Mouse (Mus musculus) limb, embryonic 15.5 days (tissue): ENCODE measurements at regions not wholly inside any gene's neighbourhood (a gene's known extent, or its start where the extent isn't known, plus 50 kb on each side); places are given as distances from the start of the nearest gene placed in this dataset.

Source experiments
- ATAC-seq: fragments of 200-750 bp; cut with Nextera tagmentation; 2 replicates; pipeline ENCODE4 v1.8.0; 2017; ENCODE audit warnings: low read depth, moderate TSS enrichment; ENCODE audit not compliant: insufficient number of reproducible peaks, low FRiP score, low TSS enrichment
- H3K27ac ChIP-seq: fragments of 300-500 bp; sonication (generic); 2 replicates; pipeline ENCODE4 v1.5.1; 2015; ENCODE audit warnings: moderate library complexity, mild to moderate bottlenecking, inconsistent platforms
- H3K27me3 ChIP-seq: fragments of 300-500 bp; sonication (generic); 2 replicates; pipeline ENCODE4 v1.6.1; 2015; ENCODE audit warnings: inconsistent platforms
- H3K36me3 ChIP-seq: fragments of 300-500 bp; sonication (generic); 2 replicates; pipeline ENCODE4 v1.6.1; 2015; ENCODE audit warnings: inconsistent platforms
- H3K4me1 ChIP-seq: fragments of 300-500 bp; sonication (generic); 2 replicates; pipeline ENCODE4 v1.6.1; 2015; ENCODE audit warnings: inconsistent platforms
- H3K4me2 ChIP-seq: fragments of 300-500 bp; sonication (generic); 2 replicates; pipeline ENCODE4 v1.6.1; 2015; ENCODE audit warnings: mild to moderate bottlenecking, inconsistent platforms
- H3K4me3 ChIP-seq: fragments of 300-500 bp; sonication (generic); 2 replicates; pipeline ENCODE4 v1.5.1; 2015; ENCODE audit warnings: mild to moderate bottlenecking, inconsistent platforms
- H3K9ac ChIP-seq: fragments of 300-500 bp; sonication (generic); 2 replicates; pipeline ENCODE4 v1.6.1; 2015; ENCODE audit warnings: inconsistent platforms
- H3K9me3 ChIP-seq: fragments of 300-500 bp; sonication (generic); 2 replicates; pipeline ENCODE4 v1.6.1; 2016; ENCODE audit warnings: inconsistent platforms
- WGBS: fragments of 180-500 bp; shearing (Covaris S2); methylation state at CpG from one replicate; pipeline ENCODE4 v1.1.7; 2015; 5-methylcytosine and 5-hydroxymethylcytosine counted together

DNA sequence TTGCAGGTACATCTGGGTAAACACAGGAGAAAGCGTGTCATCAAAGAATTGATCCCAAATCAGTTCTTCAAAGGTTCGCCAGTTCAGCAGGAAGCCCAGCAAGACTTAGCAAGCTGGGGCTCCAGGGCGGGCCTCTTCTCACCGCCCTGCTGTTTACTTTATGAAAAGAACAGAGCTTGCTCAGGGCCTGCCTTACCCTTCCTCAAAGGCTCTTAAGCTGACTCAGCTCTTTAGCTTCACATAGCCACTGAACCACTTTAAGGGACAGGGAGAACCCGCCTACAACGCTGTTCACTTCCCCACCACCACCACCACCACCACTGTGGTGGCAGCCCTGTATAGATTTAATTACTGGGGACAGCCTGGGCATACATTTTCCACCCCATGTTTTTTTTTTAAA, 148.5 kb downstream of the Clic5 start:
- 46% methylated on average over 6 of the region's 6 CpGs for WGBS
- no peaks in the 10 kb centered on the region for H3K27me3 ChIP-seq
- no peak overlapping the region for H3K9ac ChIP-seq
- no peak overlapping the region for H3K4me3 ChIP-seq
- no peak overlapping the region for H3K27ac ChIP-seq
- no peak overlapping the region for H3K4me2 ChIP-seq
- no peaks in the 10 kb centered on the region for H3K9me3 ChIP-seq
- no peaks in the 10 kb centered on the region for H3K36me3 ChIP-seq
- no peak for ATAC-seq
- H3K4me1 ChIP-seq, result no peaks in the 10 kb centered on the region

GRCm38 (mm10) chr17:44337253-44337652, 148.9 kb downstream of the Clic5 start:
- Histone ChIP-seq H3K4me3 (no peak overlapping the region), H3K9me3 (no peaks in the 10 kb centered on the region), H3K4me1 (no peaks in the 10 kb centered on the region), H3K36me3 (no peaks in the 10 kb centered on the region), H3K27me3 (no peaks in the 10 kb centered on the region), H3K4me2 (no peak overlapping the region), H3K9ac (no peak overlapping the region), H3K27ac (no peak overlapping the region)
- WGBS, result 61% methylated on average over 5 of the region's 5 CpGs
- no peak for ATAC-seq

- Histone ChIP-seq H3K4me3 (no peak overlapping the region), H3K4me2 (no peak overlapping the region), H3K4me1 (no peaks in the 10 kb centered on the region), H3K27ac (no peak overlapping the region), H3K9ac (no peak overlapping the region), H3K36me3 (no peaks in the 10 kb centered on the region), H3K9me3 (no peaks in the 10 kb centered on the region), H3K27me3 (no peaks in the 10 kb centered on the region)
- 81% methylated on average over 2 of the region's 2 CpGs for WGBS
- ATAC-seq, result no peak
Measured at GRCm38 (mm10) chr17:44344542-44344941, 156.2 kb downstream of the Clic5 start.

- H3K4me1 ChIP-seq, result peaks cover 4% of the 10 kb centered on the region; the same call in 1 of the 2 replicates
- no peak overlapping the region for H3K4me2 ChIP-seq
- no peak for ATAC-seq
- no peak overlapping the region for H3K27ac ChIP-seq
- no peaks in the 10 kb centered on the region for H3K9me3 ChIP-seq
- no peak overlapping the region for H3K9ac ChIP-seq
- H3K4me3 ChIP-seq, result no peak overlapping the region
- 89% methylated on average over 2 of the region's 2 CpGs for WGBS
- no peaks in the 10 kb centered on the region for H3K36me3 ChIP-seq
- no peaks in the 10 kb centered on the region for H3K27me3 ChIP-seq
Measured at GRCm38 (mm10) chr17:44345374-44345773, 157.0 kb downstream of the Clic5 start.

GRCm38 (mm10) chr17:44350201-44350948, 162.0 kb downstream of the Clic5 start:
- Histone ChIP-seq H3K9me3 (no peaks in the 10 kb centered on the region), H3K27me3 (peaks cover 6% of the 10 kb centered on the region; the same call in 1 of the 2 replicates), H3K4me2 (peak overlapping the region; percentile 43), H3K27ac (no peak overlapping the region), H3K36me3 (no peaks in the 10 kb centered on the region), H3K4me1 (peaks cover 10% of the 10 kb centered on the region), H3K4me3 (peak overlapping the region; percentile 13), H3K9ac (no peak overlapping the region)
- WGBS, result 33% methylated on average over 20 of the region's 20 CpGs
- ATAC-seq, result no peak

- H3K36me3 ChIP-seq, result no peaks in the 10 kb centered on the region
- peaks cover 10% of the 10 kb centered on the region for H3K4me1 ChIP-seq
- H3K9me3 ChIP-seq, result no peaks in the 10 kb centered on the region
- ATAC-seq, result no peak
- H3K27me3 ChIP-seq, result peaks cover 6% of the 10 kb centered on the region; the same call in 1 of the 2 replicates
- H3K4me3 ChIP-seq, result no peak overlapping the region
- no peak overlapping the region for H3K27ac ChIP-seq
- no peak overlapping the region for H3K4me2 ChIP-seq
- no peak overlapping the region for H3K9ac ChIP-seq
- 74% methylated on average over 4 of the region's 4 CpGs for WGBS
Measured at GRCm38 (mm10) chr17:44350949-44351244, 162.5 kb downstream of the Clic5 start.

GRCm38 (mm10) chr17:44351499-44352117, 163.2 kb downstream of the Clic5 start:
- peaks cover 10% of the 10 kb centered on the region for H3K4me1 ChIP-seq
- H3K9me3 ChIP-seq, result no peaks in the 10 kb centered on the region
- no peak for ATAC-seq
- H3K4me2 ChIP-seq, result no peak overlapping the region
- 66% methylated on average over 13 of the region's 13 CpGs for WGBS
- no peak overlapping the region for H3K9ac ChIP-seq
- no peaks in the 10 kb centered on the region for H3K36me3 ChIP-seq
- peaks cover 6% of the 10 kb centered on the region; the same call in 1 of the 2 replicates for H3K27me3 ChIP-seq
- no peak overlapping the region for H3K4me3 ChIP-seq
- no peak overlapping the region for H3K27ac ChIP-seq

- WGBS, result 86% methylated on average over 13 of the region's 13 CpGs
- no peaks in the 10 kb centered on the region for H3K36me3 ChIP-seq
- no peak overlapping the region for H3K4me3 ChIP-seq
- peaks cover 6% of the 10 kb centered on the region; the same call in 1 of the 2 replicates for H3K27me3 ChIP-seq
- H3K9me3 ChIP-seq, result no peaks in the 10 kb centered on the region
- no peak overlapping the region for H3K27ac ChIP-seq
- H3K9ac ChIP-seq, result no peak overlapping the region
- H3K4me2 ChIP-seq, result no peak overlapping the region
- peaks cover 10% of the 10 kb centered on the region for H3K4me1 ChIP-seq
- no peak for ATAC-seq
Measured at GRCm38 (mm10) chr17:44352142-44352541, 163.8 kb downstream of the Clic5 start.

GRCm38 (mm10) chr17:44363111-44363510, 174.7 kb downstream of the Clic5 start:
- Histone ChIP-seq H3K9ac (no peak overlapping the region), H3K4me3 (no peak overlapping the region), H3K4me1 (peaks cover 13% of the 10 kb centered on the region; the same call in 1 of the 2 replicates), H3K9me3 (no peaks in the 10 kb centered on the region), H3K27me3 (no peaks in the 10 kb centered on the region), H3K36me3 (no peaks in the 10 kb centered on the region), H3K4me2 (no peak overlapping the region), H3K27ac (no peak overlapping the region)
- no peak for ATAC-seq
- WGBS, result 72% methylated on average over 4 of the region's 4 CpGs

DNA sequence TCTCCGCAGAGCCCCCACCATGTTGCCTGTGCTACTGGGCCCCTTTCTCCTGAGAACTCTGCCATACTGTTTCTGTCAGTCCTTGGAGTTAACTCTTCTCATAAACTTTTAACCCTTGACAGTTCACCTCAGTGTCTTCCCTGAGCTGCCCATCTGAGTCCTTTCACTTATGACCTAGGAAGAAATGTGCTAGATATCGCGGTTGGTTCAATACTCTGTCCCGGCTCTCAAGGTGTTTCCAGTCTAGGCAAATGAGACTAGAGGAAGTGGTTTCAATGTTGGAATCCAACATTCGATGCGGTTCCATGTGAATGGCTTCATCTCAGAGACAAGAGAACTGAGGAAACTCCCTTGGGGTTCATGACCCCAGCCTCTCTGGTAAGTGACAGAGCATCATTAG, 176.1 kb downstream of the Clic5 start:
- ATAC-seq, result no peak
- no peaks in the 10 kb centered on the region for H3K9me3 ChIP-seq
- H3K4me3 ChIP-seq, result no peak overlapping the region
- no peak overlapping the region for H3K27ac ChIP-seq
- 94% methylated on average over 6 of the region's 6 CpGs for WGBS
- no peaks in the 10 kb centered on the region for H3K27me3 ChIP-seq
- peaks cover 13% of the 10 kb centered on the region; the same call in 1 of the 2 replicates for H3K4me1 ChIP-seq
- H3K36me3 ChIP-seq, result no peaks in the 10 kb centered on the region
- H3K4me2 ChIP-seq, result no peak overlapping the region
- no peak overlapping the region for H3K9ac ChIP-seq

- peak; percentile 55; the same call in 1 of the 2 replicates for ATAC-seq
- Histone ChIP-seq H3K9ac (no peak overlapping the region), H3K36me3 (no peaks in the 10 kb centered on the region), H3K27ac (0 out of 2 replicates have a peak overlapping the region, but pooled peaks have one; percentile 7), H3K4me3 (no peak overlapping the region), H3K4me1 (peaks cover 13% of the 10 kb centered on the region; the same call in 1 of the 2 replicates), H3K9me3 (no peaks in the 10 kb centered on the region), H3K4me2 (no peak overlapping the region), H3K27me3 (no peaks in the 10 kb centered on the region)
- WGBS, result 26% methylated on average over 8 of the region's 8 CpGs
Measured at GRCm38 (mm10) chr17:44366438-44366837, 178.1 kb downstream of the Clic5 start.

- ATAC-seq, result no peak
- H3K27ac ChIP-seq, result no peak overlapping the region
Measured at GRCm38 (mm10) chr17:44367561-44367960, 179.2 kb downstream of the Clic5 start.

More at GRCm38 (mm10) chr17:44367561-44367960, 179.2 kb downstream of the Clic5 start:
- no peaks in the 10 kb centered on the region for H3K27me3 ChIP-seq
- H3K9me3 ChIP-seq, result no peaks in the 10 kb centered on the region
- H3K4me1 ChIP-seq, result peaks cover 13% of the 10 kb centered on the region; the same call in 1 of the 2 replicates
- H3K9ac ChIP-seq, result no peak overlapping the region
- 29% methylated on average over 5 of the region's 5 CpGs for WGBS
- no peaks in the 10 kb centered on the region for H3K36me3 ChIP-seq
- H3K4me2 ChIP-seq, result no peak overlapping the region
- H3K4me3 ChIP-seq, result no peak overlapping the region
